Mouse (Mus musculus) myocyte (in vitro differentiated cells): Measurements from ENCODE around the gene Lhfpl3.

Experiments
- MAX ChIP-seq: IDR thresholded peaks from one replicate; pipeline ENCODE4 v1.6.1; 2011; ENCODE audit warnings: low read depth, mild to moderate bottlenecking, control low read depth
- POLR2AphosphoS2 ChIP-seq: IDR thresholded peaks from one replicate; pipeline ENCODE4 v1.6.1; 2011; ENCODE audit warnings: low read depth, control low read depth; ENCODE audit not compliant: insufficient read length

DNA sequence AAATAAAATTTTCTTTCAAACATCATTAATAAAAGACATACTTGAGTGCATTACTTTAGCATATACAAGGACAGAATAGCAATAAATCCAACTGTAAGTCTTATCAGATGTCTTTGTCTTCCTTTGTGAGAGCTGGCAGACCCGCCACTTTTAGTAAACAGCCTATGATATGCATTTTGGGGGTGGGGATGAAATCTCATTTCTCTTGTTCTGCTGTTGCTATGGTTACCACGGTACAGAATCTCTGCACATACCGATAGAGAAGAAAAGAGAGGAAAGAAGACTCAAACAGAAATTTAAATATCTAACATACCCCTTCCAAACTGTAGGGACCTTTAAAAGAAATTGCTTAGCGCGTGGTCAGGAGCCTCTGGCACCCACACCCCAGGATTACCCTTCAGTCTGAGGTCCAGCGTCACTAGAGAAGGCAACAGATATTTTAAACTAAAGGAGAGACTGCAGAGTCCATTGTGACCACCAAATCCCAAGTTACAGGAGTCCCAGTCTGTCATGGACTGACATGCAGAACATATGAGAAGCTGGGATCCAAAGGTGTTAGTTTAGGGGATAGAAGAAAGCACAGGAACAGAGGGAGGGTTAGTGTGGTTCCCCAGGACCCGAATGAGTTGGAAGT is 151.9 kb downstream of the Lhfpl3 start:
- TF ChIP-seq POLR2AphosphoS2: no peak
- no peak for TF ChIP-seq MAX
